Mouse (Mus musculus): ENCODE results near the gene Cmtm3. TPM values are rescaled to one million over a fixed set of nuclear protein-coding genes. Genes with fewer than 3 reads are reported as not detected.

Gene Cmtm3
- total and polyA plus RNA-seq, 2 experiments = 6.3 to 24.6 TPM

DNA sequence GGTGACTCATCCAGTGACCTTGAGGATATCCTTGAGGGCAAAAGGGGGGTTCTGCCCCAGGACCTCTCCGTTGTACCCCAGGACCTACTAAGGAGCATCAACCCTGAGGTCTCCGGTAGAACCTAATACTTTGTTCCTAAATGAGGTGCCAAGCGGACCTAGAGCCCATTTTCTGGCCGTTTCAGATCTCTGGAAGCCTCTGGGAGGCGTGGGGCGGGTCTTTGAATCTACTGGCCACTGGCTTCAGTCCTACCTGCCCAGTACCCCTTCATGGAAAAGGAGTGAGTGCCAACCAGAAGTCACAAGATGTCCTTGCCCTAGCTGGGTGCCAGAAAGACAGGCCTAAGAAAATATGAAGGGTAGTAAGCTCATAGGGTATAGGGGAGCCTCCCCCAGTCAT lies 2.5 kb downstream of the Cmtm3 start:
- Histone ChIP-seq H3K4me1 (ENCODE audit: control insufficient read depth, insufficient read depth, low read length) (no peaks in the 10 kb centered on the region; the same call in none of the 2 replicates), H3K36me3 (ENCODE audit: control insufficient read depth, insufficient read depth, low read length) (no peaks in the 10 kb centered on the region), H3K9ac (ENCODE audit: low read depth, low read length) (no peak overlapping the region), H3K27ac (replicated peaks; ENCODE audit: insufficient read depth, low read depth, low read length) (peak overlapping the region; percentile 36), H3K79me2 (ENCODE audit: control insufficient read depth, insufficient read depth, low read length) (no peaks in the 10 kb centered on the region), H3K27me3 (ENCODE audit: control insufficient read depth, insufficient read depth, low read length) (no peaks in the 10 kb centered on the region), H3K4me3 (ENCODE audit: insufficient read depth, low read depth, low read length) (peak overlapping the region; percentile 79; the same call in 1 of the 2 replicates)
- DNase-seq (ENCODE audit: extremely low read depth, low read depth, low spot score) = no peak
- no peak for TF ChIP-seq POLR2A (IDR thresholded peaks at IDR 0.05; ENCODE audit: extremely low read depth, insufficient read depth, low read length)
- TF ChIP-seq CTCF (IDR thresholded peaks at IDR 0.05; ENCODE audit: low read depth, low read length) = no peak
- WGBS = 55% methylated on average over 6 of the region's 6 CpGs

DNA sequence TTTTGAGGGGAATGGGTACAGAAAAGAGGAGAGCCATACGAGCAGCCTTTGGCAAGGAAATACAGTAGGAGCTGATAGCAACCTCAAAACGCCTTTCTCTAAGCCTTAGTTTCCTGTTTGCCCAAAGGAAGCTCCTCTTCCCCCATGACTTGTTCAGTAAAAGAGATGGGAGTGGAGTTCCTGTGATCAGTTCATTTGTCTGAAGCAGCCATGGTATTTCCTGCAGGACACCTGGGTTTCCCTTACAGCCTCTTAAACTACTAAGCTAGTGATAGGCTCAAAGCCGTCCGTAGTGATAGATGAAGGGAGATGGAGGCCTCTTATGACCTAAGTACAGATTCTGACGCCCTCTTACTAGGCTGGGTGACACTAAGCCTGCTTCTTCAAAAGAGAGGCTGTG lies 3.2 kb downstream of the Cmtm3 start:
- TF ChIP-seq POLR2A (IDR thresholded peaks at IDR 0.05; ENCODE audit: extremely low read depth, insufficient read depth, low read length) = no peak
- TF ChIP-seq CTCF (IDR thresholded peaks at IDR 0.05; ENCODE audit: low read depth, low read length) = no peak
- 73% methylated on average over 5 of the region's 5 CpGs for WGBS
- no peaks in the 10 kb centered on the region for H3K79me2 ChIP-seq (ENCODE audit: control insufficient read depth, insufficient read depth, low read length)
- H3K27ac ChIP-seq (replicated peaks; ENCODE audit: insufficient read depth, low read depth, low read length) = no peak overlapping the region
- H3K9ac ChIP-seq (ENCODE audit: low read depth, low read length) = no peak overlapping the region
- no peaks in the 10 kb centered on the region for H3K27me3 ChIP-seq (ENCODE audit: control insufficient read depth, insufficient read depth, low read length)
- no peak overlapping the region for H3K4me3 ChIP-seq (ENCODE audit: insufficient read depth, low read depth, low read length)
- H3K4me1 ChIP-seq (ENCODE audit: control insufficient read depth, insufficient read depth, low read length) = no peaks in the 10 kb centered on the region; the same call in none of the 2 replicates
- DNase-seq (ENCODE audit: extremely low read depth, low read depth, low spot score) = no peak
- H3K36me3 ChIP-seq (ENCODE audit: control insufficient read depth, insufficient read depth, low read length) = no peaks in the 10 kb centered on the region

DNA sequence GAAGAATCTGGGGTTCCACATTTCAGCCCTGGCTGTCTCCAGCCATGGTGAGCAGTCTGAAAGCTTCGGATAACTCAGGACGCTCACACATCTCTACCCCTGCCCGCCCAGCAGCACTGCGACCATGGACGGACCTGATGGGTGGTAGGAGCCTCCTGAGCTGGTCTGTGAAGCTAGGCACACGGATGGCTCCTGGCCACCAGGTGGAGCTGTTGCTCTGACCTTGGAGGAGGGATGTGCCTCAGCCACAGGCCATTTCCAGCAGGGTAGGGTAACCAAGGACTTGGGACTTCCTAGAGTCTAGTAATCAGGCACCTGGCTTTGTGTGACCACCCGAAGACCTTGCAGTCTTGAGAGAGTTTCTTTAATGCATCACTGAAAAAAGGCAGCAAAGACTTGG lies 4.7 kb downstream of the Cmtm3 start:
- Histone ChIP-seq H3K27ac (replicated peaks; ENCODE audit: insufficient read depth, low read depth, low read length) (no peak overlapping the region), H3K9ac (ENCODE audit: low read depth, low read length) (no peak overlapping the region), H3K36me3 (ENCODE audit: control insufficient read depth, insufficient read depth, low read length) (no peaks in the 10 kb centered on the region), H3K79me2 (ENCODE audit: control insufficient read depth, insufficient read depth, low read length) (no peaks in the 10 kb centered on the region), H3K4me3 (ENCODE audit: insufficient read depth, low read depth, low read length) (no peak overlapping the region), H3K27me3 (ENCODE audit: control insufficient read depth, insufficient read depth, low read length) (no peaks in the 10 kb centered on the region), H3K4me1 (ENCODE audit: control insufficient read depth, insufficient read depth, low read length) (no peaks in the 10 kb centered on the region; the same call in none of the 2 replicates)
- TF ChIP-seq CTCF (IDR thresholded peaks at IDR 0.05; ENCODE audit: low read depth, low read length) = peak; percentile 99
- TF ChIP-seq POLR2A (IDR thresholded peaks at IDR 0.05; ENCODE audit: extremely low read depth, insufficient read depth, low read length) = no peak
- peak; percentile 62 for DNase-seq (ENCODE audit: extremely low read depth, low read depth, low spot score)
- WGBS = 10% methylated on average over 7 of the region's 7 CpGs

DNA sequence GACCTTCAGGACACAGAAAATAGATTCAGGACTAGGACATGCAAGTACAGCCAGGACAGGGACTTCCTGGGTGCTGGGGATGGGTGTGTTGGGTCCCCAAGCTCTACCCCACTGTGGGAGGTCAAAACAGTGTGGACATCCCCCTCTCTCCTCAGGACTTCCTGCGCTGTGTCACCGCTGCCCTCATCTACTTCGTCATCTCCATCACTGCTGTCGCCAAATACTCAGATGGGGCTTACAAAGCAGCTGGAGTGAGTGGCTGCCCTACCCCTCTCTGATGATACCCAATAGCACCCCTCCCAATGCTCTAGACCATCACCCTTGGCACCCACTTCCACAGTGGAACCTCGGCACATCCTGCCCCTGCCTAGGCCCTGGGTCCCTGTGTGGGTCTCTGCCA lies 5.4 kb downstream of the Cmtm3 start:
- Histone ChIP-seq H3K4me1 (ENCODE audit: control insufficient read depth, insufficient read depth, low read length) (no peaks in the 10 kb centered on the region; the same call in none of the 2 replicates), H3K36me3 (ENCODE audit: control insufficient read depth, insufficient read depth, low read length) (no peaks in the 10 kb centered on the region), H3K27ac (replicated peaks; ENCODE audit: insufficient read depth, low read depth, low read length) (no peak overlapping the region), H3K4me3 (ENCODE audit: insufficient read depth, low read depth, low read length) (no peak overlapping the region), H3K79me2 (ENCODE audit: control insufficient read depth, insufficient read depth, low read length) (no peaks in the 10 kb centered on the region), H3K9ac (ENCODE audit: low read depth, low read length) (no peak overlapping the region), H3K27me3 (ENCODE audit: control insufficient read depth, insufficient read depth, low read length) (no peaks in the 10 kb centered on the region)
- WGBS = 94% methylated on average over 5 of the region's 5 CpGs
- TF ChIP-seq CTCF (IDR thresholded peaks at IDR 0.05; ENCODE audit: low read depth, low read length) = no peak
- no peak for TF ChIP-seq POLR2A (IDR thresholded peaks at IDR 0.05; ENCODE audit: extremely low read depth, insufficient read depth, low read length)
- DNase-seq (ENCODE audit: extremely low read depth, low read depth, low spot score) = no peak

DNA sequence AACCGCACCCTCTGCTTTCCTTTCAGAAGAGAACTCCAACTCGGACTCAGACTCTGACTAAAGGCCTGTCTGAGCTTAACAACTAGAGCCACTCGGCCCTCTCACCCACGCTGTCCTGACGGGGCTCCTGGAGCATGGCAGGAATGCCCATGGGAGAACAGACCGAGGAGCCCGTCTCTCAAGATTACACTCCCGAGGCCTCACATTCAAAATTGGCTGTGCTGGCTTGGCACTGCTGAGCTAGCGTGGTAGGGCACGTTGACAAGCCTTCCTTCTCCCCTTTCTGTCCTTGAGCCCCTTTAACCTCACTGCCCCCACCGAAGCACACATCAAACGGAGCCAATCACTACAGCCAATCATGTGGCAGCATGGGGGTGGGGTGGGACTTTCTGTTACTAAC lies 7.5 kb downstream of the Cmtm3 start:
- Histone ChIP-seq H3K79me2 (ENCODE audit: control insufficient read depth, insufficient read depth, low read length) (no peaks in the 10 kb centered on the region), H3K4me3 (ENCODE audit: insufficient read depth, low read depth, low read length) (no peak overlapping the region), H3K27ac (replicated peaks; ENCODE audit: insufficient read depth, low read depth, low read length) (no peak overlapping the region), H3K9ac (ENCODE audit: low read depth, low read length) (no peak overlapping the region), H3K36me3 (ENCODE audit: control insufficient read depth, insufficient read depth, low read length) (no peaks in the 10 kb centered on the region), H3K27me3 (ENCODE audit: control insufficient read depth, insufficient read depth, low read length) (no peaks in the 10 kb centered on the region), H3K4me1 (ENCODE audit: control insufficient read depth, insufficient read depth, low read length) (no peaks in the 10 kb centered on the region; the same call in 1 of the 2 replicates)
- no peak for TF ChIP-seq POLR2A (IDR thresholded peaks at IDR 0.05; ENCODE audit: extremely low read depth, insufficient read depth, low read length)
- no peak for TF ChIP-seq CTCF (IDR thresholded peaks at IDR 0.05; ENCODE audit: low read depth, low read length)
- DNase-seq (ENCODE audit: extremely low read depth, low read depth, low spot score) = no peak
- WGBS = 66% methylated on average over 12 of the region's 12 CpGs

DNA sequence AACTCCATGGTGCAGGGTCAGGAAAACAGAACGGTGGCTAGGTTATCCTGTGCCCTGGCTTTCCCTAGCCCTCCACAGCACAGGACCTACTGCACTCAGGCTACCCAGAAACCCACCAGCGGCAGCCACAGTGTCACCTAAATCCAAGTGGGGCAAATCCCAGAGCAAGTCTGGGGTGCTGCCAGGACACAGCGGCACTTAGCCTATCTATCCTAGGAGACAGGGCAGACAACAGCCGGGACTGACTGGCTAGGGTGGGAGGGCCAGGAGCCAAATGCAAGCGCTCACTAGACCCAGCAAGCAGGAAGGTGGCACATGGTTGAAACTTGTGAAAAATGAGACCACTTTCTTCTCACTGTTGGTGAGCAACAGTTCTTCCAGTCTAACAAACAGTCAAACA lies 9.8 kb downstream of the Cmtm3 start:
- 69% methylated on average over 5 of the region's 5 CpGs for WGBS
- Histone ChIP-seq H3K4me1 (ENCODE audit: control insufficient read depth, insufficient read depth, low read length) (no peaks in the 10 kb centered on the region; the same call in 1 of the 2 replicates), H3K27me3 (ENCODE audit: control insufficient read depth, insufficient read depth, low read length) (no peaks in the 10 kb centered on the region), H3K36me3 (ENCODE audit: control insufficient read depth, insufficient read depth, low read length) (no peaks in the 10 kb centered on the region; the same call in 1 of the 2 replicates), H3K27ac (replicated peaks; ENCODE audit: insufficient read depth, low read depth, low read length) (no peak overlapping the region), H3K9ac (ENCODE audit: low read depth, low read length) (no peak overlapping the region), H3K4me3 (ENCODE audit: insufficient read depth, low read depth, low read length) (no peak overlapping the region), H3K79me2 (ENCODE audit: control insufficient read depth, insufficient read depth, low read length) (no peaks in the 10 kb centered on the region)
- TF ChIP-seq CTCF (IDR thresholded peaks at IDR 0.05; ENCODE audit: low read depth, low read length) = no peak
- TF ChIP-seq POLR2A (IDR thresholded peaks at IDR 0.05; ENCODE audit: extremely low read depth, insufficient read depth, low read length) = no peak
- DNase-seq (ENCODE audit: extremely low read depth, low read depth, low spot score) = no peak
